In genomic region chr9:44131276-44131590, GRCm38 (mm10) we compare ENCODE assay signal across 10 mouse cellular contexts. TPM values are rescaled to one million over a fixed set of nuclear protein-coding genes. Genes with fewer than 3 reads are reported as not detected.
DNase-seq lines count a peak whose midpoint lies in the region; ATAC-seq and TF ChIP-seq lines count a peak whose summit lies in the region.
"Had no signal": no experiment of that assay in that cellular context is flagged by ENCODE, and none has a peak within 500 bp of the region (broad histone marks: within the 10 kb centered on the region; RNA-seq: fewer than 3 reads in every experiment).

No protein-coding gene starts in this region.

- H3K27ac ChIP-seq in heart, embryonic 15.5 days = peak overlapping the region; percentile 96
- H3K27ac ChIP-seq in lung, postnatal 0 days (ENCODE audit: low read length) = peak overlapping the region; percentile 90
- H3K27ac ChIP-seq in intestine, embryonic 14.5 days (ENCODE audit: low read depth) = peak overlapping the region; percentile 89; the same call in 1 of the 2 replicates
- H3K27ac ChIP-seq in stomach, embryonic 14.5 days (ENCODE audit: low read length) = peak overlapping the region; percentile 84
- H3K27ac ChIP-seq in left cerebral cortex, adult 2 months = no peak overlapping the region

- H3K9ac ChIP-seq in heart, embryonic 15.5 days = no peak overlapping the region
- no peak overlapping the region for H3K9ac ChIP-seq in lung, postnatal 0 days (replicated peaks; ENCODE audit: low read depth)
- no peak overlapping the region for H3K9ac ChIP-seq in intestine, embryonic 14.5 days (ENCODE audit: low read length)
- H3K9ac ChIP-seq in stomach, embryonic 14.5 days (replicated peaks; ENCODE audit: low read depth, low read length) = no peak overlapping the region

- intact Hi-C loops in heart, postnatal 36 days (cut with DNase I) = no loop called here
- intact Hi-C loops in left cerebral cortex, adult 2 months (cut with DNase I) = no loop called here

- no peaks in the 10 kb centered on the region for H3K36me3 ChIP-seq in heart, embryonic 15.5 days
- no peaks in the 10 kb centered on the region for H3K36me3 ChIP-seq in lung, postnatal 0 days (ENCODE audit: insufficient read depth, low read length)
- H3K36me3 ChIP-seq in intestine, embryonic 14.5 days (ENCODE audit: control insufficient read depth, insufficient read depth, low read length) = no peaks in the 10 kb centered on the region
- H3K36me3 ChIP-seq in stomach, embryonic 14.5 days (ENCODE audit: control insufficient read depth, insufficient read depth, low read length) = no peaks in the 10 kb centered on the region

- no peak for DNase-seq in heart, postnatal 36 days
- DNase-seq in lung, postnatal 0 days (ENCODE audit: low spot score) = no peak
- DNase-seq in lung, postnatal 4 days = no peak
- DNase-seq in intestine, embryonic 14.5 days (ENCODE audit: low spot score) = no peak
- DNase-seq in left cerebral cortex, adult 2 months (ENCODE audit: extremely low spot score in 1 of 2, low spot score in 2 of 2) = no peak
- DNase-seq in frontal cortex, adult 2 months (ENCODE audit: extremely low spot score in 1 of 2, low spot score in 1 of 2) = no peak
- DNase-seq: cerebellum, postnatal 36 days had no signal

- no peaks in the 10 kb centered on the region for H3K9me3 ChIP-seq in heart, embryonic 15.5 days (replicated peaks)
- H3K9me3 ChIP-seq in lung, postnatal 0 days (ENCODE audit: low read length) = no peaks in the 10 kb centered on the region
- H3K9me3 ChIP-seq in intestine, embryonic 14.5 days (ENCODE audit: control insufficient read depth, low read length) = no peaks in the 10 kb centered on the region
- H3K9me3 ChIP-seq in stomach, embryonic 14.5 days (ENCODE audit: control insufficient read depth, low read depth, low read length) = no peaks in the 10 kb centered on the region

- 52% methylated on average over 7 of the region's 7 CpGs for WGBS in heart, embryonic 15.5 days
- 48% methylated on average over 7 of the region's 7 CpGs for WGBS in lung, postnatal 0 days
- 43% methylated on average over 7 of the region's 7 CpGs for WGBS in intestine, embryonic 14.5 days
- WGBS in stomach, embryonic 14.5 days = 56% methylated on average over 7 of the region's 7 CpGs

- peak overlapping the region; percentile 92; the same call in 1 of the 2 replicates for H3K4me2 ChIP-seq in heart, embryonic 15.5 days
- H3K4me2 ChIP-seq in lung, postnatal 0 days (replicated peaks; ENCODE audit: low read depth, low read length) = peak overlapping the region; percentile 14; the same call in 1 of the 2 replicates
- peak overlapping the region; percentile 81; the same call in 1 of the 2 replicates for H3K4me2 ChIP-seq in intestine, embryonic 14.5 days (ENCODE audit: low read length)
- 0 out of 2 replicates have a peak overlapping the region, but pooled peaks have one; percentile 53 for H3K4me2 ChIP-seq in stomach, embryonic 14.5 days (replicated peaks; ENCODE audit: low read depth, low read length)

- TF ChIP-seq CTCF in lung, postnatal 0 days (IDR thresholded peaks at IDR 0.05) = no peak
- no peak for TF ChIP-seq CTCF in left cerebral cortex, adult 2 months (IDR thresholded peaks at IDR 0.05)

- no peaks in the 10 kb centered on the region for H3K27me3 ChIP-seq in heart, embryonic 15.5 days
- H3K27me3 ChIP-seq in lung, postnatal 0 days (replicated peaks; ENCODE audit: insufficient read depth, low read length) = 0 out of 2 replicates have a peak, but pooled peaks cover 4% of the 10 kb centered on the region
- peaks cover 19% of the 10 kb centered on the region; the same call in 1 of the 2 replicates for H3K27me3 ChIP-seq in intestine, embryonic 14.5 days (replicated peaks; ENCODE audit: control insufficient read depth, insufficient read depth, low read length)
- no peaks in the 10 kb centered on the region for H3K27me3 ChIP-seq in stomach, embryonic 14.5 days (ENCODE audit: control insufficient read depth, insufficient read depth, low read length)

- TF ChIP-seq EP300 in lung, postnatal 0 days (IDR thresholded peaks at IDR 0.05) = peak; percentile 42

- 0 out of 2 replicates have a peak overlapping the region, but pooled peaks have one; percentile 5 for H3K4me3 ChIP-seq in heart, embryonic 15.5 days
- H3K4me3 ChIP-seq in lung, postnatal 0 days (ENCODE audit: low read depth, low read length) = no peak overlapping the region
- no peak overlapping the region for H3K4me3 ChIP-seq in intestine, embryonic 14.5 days (ENCODE audit: low read depth, low read length)
- no peak overlapping the region for H3K4me3 ChIP-seq in stomach, embryonic 14.5 days (ENCODE audit: low read depth, low read length)
- H3K4me3 ChIP-seq in left cerebral cortex, adult 2 months = no peak overlapping the region

- no peak; the same call in 1 of the 2 replicates for ATAC-seq in heart, embryonic 15.5 days (replicated peaks; ENCODE audit: insufficient number of reproducible peaks, insufficient read depth, low FRiP score, low read depth)
- ATAC-seq in lung, postnatal 0 days = no peak
- no peak for ATAC-seq in intestine, embryonic 14.5 days (replicated peaks; ENCODE audit: low FRiP score, low TSS enrichment, low read depth)
- no peak for ATAC-seq in stomach, embryonic 14.5 days (ENCODE audit: insufficient number of reproducible peaks, insufficient read depth, low FRiP score, low read depth)

- peaks cover 73% of the 10 kb centered on the region for H3K4me1 ChIP-seq in heart, embryonic 15.5 days (replicated peaks)
- peaks cover 15% of the 10 kb centered on the region; the same call in 1 of the 2 replicates for H3K4me1 ChIP-seq in lung, postnatal 0 days (ENCODE audit: insufficient read depth, low read depth, low read length)
- H3K4me1 ChIP-seq in intestine, embryonic 14.5 days (replicated peaks; ENCODE audit: control insufficient read depth, insufficient read depth, low read length) = peaks cover 55% of the 10 kb centered on the region
- H3K4me1 ChIP-seq in stomach, embryonic 14.5 days (ENCODE audit: control insufficient read depth, insufficient read depth, low read length) = peaks cover 45% of the 10 kb centered on the region

RNA-seq across cellular contexts. Expression of gene Mcam, which starts 3.0 kb away (rescaled TPM):
- 93.4 and 102 TPM in 2 replicates for polyA plus RNA-seq in heart, embryonic 15.5 days (2015; fragmentation: Nextera tagmentation; extraction: Ambion mirVana)
- 10 to 100 TPM; 38.7 to 39.3 TPM for total RNA-seq in heart, postnatal 36 days (2021)
- 113 and 116 TPM in 2 replicates for polyA plus RNA-seq in lung, postnatal 0 days (2015; fragmentation: Nextera tagmentation; extraction: Ambion mirVana)
- polyA plus RNA-seq in intestine, embryonic 14.5 days (2014; fragmentation: Nextera tagmentation; extraction: Ambion mirVana) = 47.9 and 49.7 TPM in 2 replicates
- polyA plus RNA-seq in stomach, embryonic 14.5 days (2014; fragmentation: Nextera tagmentation; extraction: Ambion mirVana) = 53.0 and 54.3 TPM in 2 replicates
- 10 to 100 TPM in 1 of 2 experiments, 1 to 10 TPM in 1; 9.0 to 11.6 TPM for total RNA-seq in left cerebral cortex, adult 2 months (2021)
- polyA plus RNA-seq in frontal cortex, adult 2 months (2012; rRNA removed) = 16.8 and 17.4 TPM in 2 replicates

RNA-seq across cellular contexts. Expression of gene Rnf26, which starts 17.9 kb away (rescaled TPM):
- 28.7 and 39.9 TPM in 2 replicates for polyA plus RNA-seq in heart, embryonic 15.5 days (2015; fragmentation: Nextera tagmentation; extraction: Ambion mirVana)
- total RNA-seq in heart, postnatal 36 days (2021) = 1 to 10 TPM; 6.7 to 7.6 TPM
- 18.8 and 19.0 TPM in 2 replicates for polyA plus RNA-seq in lung, postnatal 0 days (2015; fragmentation: Nextera tagmentation; extraction: Ambion mirVana)
- polyA plus RNA-seq in intestine, embryonic 14.5 days (2014; fragmentation: Nextera tagmentation; extraction: Ambion mirVana) = 70.2 and 75.7 TPM in 2 replicates
- polyA plus RNA-seq in stomach, embryonic 14.5 days (2014; fragmentation: Nextera tagmentation; extraction: Ambion mirVana) = 61.7 and 66.7 TPM in 2 replicates
- total RNA-seq in left cerebral cortex, adult 2 months (2021) = 10 to 100 TPM; 32.7 to 33.1 TPM
- polyA plus RNA-seq in frontal cortex, adult 2 months (2012; rRNA removed) = 26.9 and 29.0 TPM in 2 replicates

RNA-seq across cellular contexts. Expression of gene Gm49380, which starts 17.9 kb away (rescaled TPM):
- polyA plus RNA-seq in heart, embryonic 15.5 days (2015; fragmentation: Nextera tagmentation; extraction: Ambion mirVana) = 0.05 and 0.13 TPM in 2 replicates
- total RNA-seq in heart, postnatal 36 days (2021) = under 1 TPM in 1 of 2 experiments, not detected in 1; 0.14 TPM
- polyA plus RNA-seq in lung, postnatal 0 days (2015; fragmentation: Nextera tagmentation; extraction: Ambion mirVana) = 0.29 and 0.30 TPM in 2 replicates
- polyA plus RNA-seq in intestine, embryonic 14.5 days (2014; fragmentation: Nextera tagmentation; extraction: Ambion mirVana) = 0.14 and 0.36 TPM in 2 replicates
- 0.43 and 0.52 TPM in 2 replicates for polyA plus RNA-seq in stomach, embryonic 14.5 days (2014; fragmentation: Nextera tagmentation; extraction: Ambion mirVana)
- under 1 TPM in 1 of 2 experiments, not detected in 1; 0.56 TPM for total RNA-seq in left cerebral cortex, adult 2 months (2021)
- 0.16 and 0.21 TPM in 2 replicates for polyA plus RNA-seq in frontal cortex, adult 2 months (2012; rRNA removed)

RNA-seq across cellular contexts. Expression of gene C1qtnf5, which starts 24.2 kb away (rescaled TPM):
- polyA plus RNA-seq in heart, embryonic 15.5 days (2015; fragmentation: Nextera tagmentation; extraction: Ambion mirVana) = 3.8 TPM in 2 replicates
- 1 to 10 TPM; 8.4 to 8.9 TPM for total RNA-seq in heart, postnatal 36 days (2021)
- polyA plus RNA-seq in lung, postnatal 0 days (2015; fragmentation: Nextera tagmentation; extraction: Ambion mirVana) = 9.8 and 10.3 TPM in 2 replicates
- 3.2 and 3.4 TPM in 2 replicates for polyA plus RNA-seq in intestine, embryonic 14.5 days (2014; fragmentation: Nextera tagmentation; extraction: Ambion mirVana)
- 2.3 and 2.8 TPM in 2 replicates for polyA plus RNA-seq in stomach, embryonic 14.5 days (2014; fragmentation: Nextera tagmentation; extraction: Ambion mirVana)
- 10 to 100 TPM; 14.2 to 15.3 TPM for total RNA-seq in left cerebral cortex, adult 2 months (2021)
- 31.7 and 39.5 TPM in 2 replicates for polyA plus RNA-seq in frontal cortex, adult 2 months (2012; rRNA removed)

RNA-seq across cellular contexts. Expression of gene Mfrp, which starts 29.7 kb away (rescaled TPM):
- polyA plus RNA-seq in heart, embryonic 15.5 days (2015; fragmentation: Nextera tagmentation; extraction: Ambion mirVana) = not detected in 2 replicates
- not detected for total RNA-seq in heart, postnatal 36 days (2021)
- polyA plus RNA-seq in lung, postnatal 0 days (2015; fragmentation: Nextera tagmentation; extraction: Ambion mirVana) = 0.08 TPM in 1 of 2 replicates, not detected in the other
- polyA plus RNA-seq in intestine, embryonic 14.5 days (2014; fragmentation: Nextera tagmentation; extraction: Ambion mirVana) = 0.18 TPM in 1 of 2 replicates, not detected in the other
- 0.26 and 0.28 TPM in 2 replicates for polyA plus RNA-seq in stomach, embryonic 14.5 days (2014; fragmentation: Nextera tagmentation; extraction: Ambion mirVana)
- 1 to 10 TPM in 1 of 2 experiments, under 1 TPM in 1; 0.82 to 1.6 TPM for total RNA-seq in left cerebral cortex, adult 2 months (2021)
- polyA plus RNA-seq in frontal cortex, adult 2 months (2012; rRNA removed) = 0.14 and 0.21 TPM in 2 replicates
- total RNA-seq: adrenal gland, postnatal 14 days had no signal

Comparison
In these comparisons a context has a peak if more than half of its experiments do, and no peak if none do; other contexts are left out.
1. H3K4me2 ChIP-seq: peak in every context shown above with its lines; median percentile 92 in heart, embryonic 15.5 days; 81 in intestine, embryonic 14.5 days; 53 in stomach, embryonic 14.5 days; 14 in lung, postnatal 0 days.